Mouse (Mus musculus) central nervous system, embryonic 11.5 days (tissue): Measurements from ENCODE around the gene Mboat7. TPM values are rescaled to one million over a fixed set of nuclear protein-coding genes. Genes with fewer than 3 reads are reported as not detected.

Source experiments
- polyA plus RNA-seq: library from polyadenylated mRNA; depleted of rRNA; stranded (reverse); fragments of >200 nt; gene quantifications from 2 replicates; pipeline ENCODE4 v1.2.3, GENCODE M21; 2012; rRNA removed

Gene Mboat7
- 27.2 and 42.3 TPM in 2 replicates for polyA plus RNA-seq

GRCm38 (mm10) chr7:3692987-3693808 is at the start of gene Mboat7:
Gene Mboat7 (minus strand): TSS chr7:3693523.

GRCm38 (mm10) chr7:3720268-3720667 is 26.9 kb upstream of the Mboat7 start, which contains the start of gene Pirb:
Gene Pirb (minus strand): TSS chr7:3720391.

GRCm38 (mm10) chr7:3703879-3704441 is 10.6 kb upstream of the Mboat7 start, which contains the start of gene Rps9:
Gene Rps9 (plus strand): TSS chr7:3703993.

GRCm38 (mm10) chr7:3692382-3692986 is 839 bp downstream of the Mboat7 start, which contains the start of gene Tsen34:
Gene Tsen34 (plus strand): TSS chr7:3692863.

GRCm38 (mm10) chr7:3677342-3677741 is 16.0 kb downstream of the Mboat7 start, which contains the start of gene Tmc4:
Gene Tmc4 (minus strand): TSS chr7:3677553.

GRCm38 (mm10) chr7:3665215-3666114 is 27.9 kb downstream of the Mboat7 start, which contains the start of gene Leng1:
Gene Leng1 (minus strand): TSS chr7:3665840.

GRCm38 (mm10) chr7:3644672-3645487 is 48.4 kb downstream of the Mboat7 start, which contains the start of gene Cnot3:
Gene Cnot3 (plus strand): TSS chr7:3645268.

GRCm38 (mm10) chr7:3629543-3630477 is 63.5 kb downstream of the Mboat7 start, which contains the start of the genes Tfpt and Prpf31:
Gene Tfpt (minus strand): TSS chr7:3629929.
Gene Prpf31 (plus strand): TSS chr7:3629985.

Other genes starting within 250 kb of the Mboat7 start
- 0.11 TPM in 1 of 2 replicates, not detected in the other for gene Tarm1, start 190.9 kb downstream of the Mboat7 start, polyA plus RNA-seq
- gene Oscar, start 77.4 kb downstream of the Mboat7 start, polyA plus RNA-seq: 0.72 and 0.78 TPM in 2 replicates
- 170 and 221 TPM in 2 replicates for gene Ndufa3, start 76.2 kb downstream of the Mboat7 start, polyA plus RNA-seq
- 27.4 and 59.0 TPM in 2 replicates for gene Tfpt, start 63.6 kb downstream of the Mboat7 start, polyA plus RNA-seq
- gene Prpf31, start 63.5 kb downstream of the Mboat7 start, polyA plus RNA-seq: 109 and 130 TPM in 2 replicates
- gene Cnot3, start 48.3 kb downstream of the Mboat7 start, polyA plus RNA-seq: 93.2 and 93.8 TPM in 2 replicates
- gene Leng1, start 27.7 kb downstream of the Mboat7 start, polyA plus RNA-seq: 9.6 and 14.9 TPM in 2 replicates
- 11.1 and 12.2 TPM in 2 replicates for gene Tmc4, start 16.0 kb downstream of the Mboat7 start, polyA plus RNA-seq
- 145 and 171 TPM in 2 replicates for gene Tsen34, start 660 bp downstream of the Mboat7 start, polyA plus RNA-seq
- gene Rps9, start 10.5 kb upstream of the Mboat7 start, polyA plus RNA-seq: 3,019 and 3,270 TPM in 2 replicates
- gene Pirb, start 26.9 kb upstream of the Mboat7 start, polyA plus RNA-seq: 0.20 and 0.22 TPM in 2 replicates
- gene Gm15448, start 132.2 kb upstream of the Mboat7 start, polyA plus RNA-seq: not detected in 2 replicates
- gene Pira2, start 151.5 kb upstream of the Mboat7 start, polyA plus RNA-seq: 0.01 and 0.02 TPM in 2 replicates
- not detected in 2 replicates for gene Gm14548, start 204.6 kb upstream of the Mboat7 start, polyA plus RNA-seq
- gene Lilra6, start 222.0 kb upstream of the Mboat7 start, polyA plus RNA-seq: 0.02 TPM in 1 of 2 replicates, not detected in the other